Mouse (Mus musculus) lung, embryonic 14.5 days (tissue): ENCODE measurements at regions not wholly inside any gene's neighbourhood (a gene's known extent, or its start where the extent isn't known, plus 50 kb on each side); places are given as distances from the start of the nearest gene placed in this dataset.
A peak's percentile ranks its signal among the peaks of the same experiment; 100 is the strongest.

Experiments used
- ATAC-seq: fragments of 200-750 bp; cut with Nextera tagmentation; 2 replicates; pipeline ENCODE4 v1.8.0; 2017; ENCODE audit warnings: mild to moderate bottlenecking, moderate TSS enrichment, moderate library complexity; ENCODE audit not compliant: insufficient read depth
- DNase-seq: peaks from one replicate; pipeline ENCODE4 v3.0.0-alpha.2; 2015
- H3K27ac ChIP-seq: fragments of 300-500 bp; sonication (generic); 2 replicates; pipeline ENCODE4 v1.5.1; 2014; ENCODE audit warnings: low read depth, mild to moderate bottlenecking, moderate library complexity
- H3K27me3 ChIP-seq: fragments of 300-500 bp; sonication (generic); 2 replicates; pipeline ENCODE4 v1.6.1; 2014; ENCODE audit warnings: low read length, control low read depth; ENCODE audit not compliant: insufficient read depth
- H3K36me3 ChIP-seq: fragments of 300-500 bp; sonication (generic); 2 replicates; pipeline ENCODE4 v1.6.1; 2014; ENCODE audit warnings: control low read depth; ENCODE audit not compliant: insufficient read depth
- H3K4me1 ChIP-seq: fragments of 300-500 bp; sonication (generic); 2 replicates; pipeline ENCODE4 v1.6.1; 2014; ENCODE audit warnings: antibody characterized with exemption, control low read depth; ENCODE audit not compliant: insufficient read depth
- H3K4me2 ChIP-seq: fragments of 300-500 bp; sonication (generic); 2 replicates; pipeline ENCODE4 v1.6.1; 2014; ENCODE audit warnings: mild to moderate bottlenecking
- H3K4me3 ChIP-seq: fragments of 300-500 bp; sonication (generic); 2 replicates; pipeline ENCODE4 v1.5.1; 2014; ENCODE audit warnings: low read depth, low read length
- H3K9ac ChIP-seq: fragments of 300-500 bp; sonication (generic); 2 replicates; pipeline ENCODE4 v1.6.1; 2014
- H3K9me3 ChIP-seq: fragments of 300-500 bp; sonication (generic); 2 replicates; pipeline ENCODE4 v1.6.1; 2016; ENCODE audit warnings: low read depth, low read length, control low read depth
- CTCF ChIP-seq: IDR thresholded peaks from 2 replicates; pipeline ENCODE4 v1.5.1; 2016; ENCODE audit warnings: antibody characterized with exemption, low read depth
- WGBS: fragments of 180-500 bp; shearing (Covaris S2); extraction: QIAGEN DNeasy Blood & Tissue Kit; methylation state at CpG from one replicate; pipeline ENCODE4 v1.1.7; 2014; 5-methylcytosine and 5-hydroxymethylcytosine counted together

DNA sequence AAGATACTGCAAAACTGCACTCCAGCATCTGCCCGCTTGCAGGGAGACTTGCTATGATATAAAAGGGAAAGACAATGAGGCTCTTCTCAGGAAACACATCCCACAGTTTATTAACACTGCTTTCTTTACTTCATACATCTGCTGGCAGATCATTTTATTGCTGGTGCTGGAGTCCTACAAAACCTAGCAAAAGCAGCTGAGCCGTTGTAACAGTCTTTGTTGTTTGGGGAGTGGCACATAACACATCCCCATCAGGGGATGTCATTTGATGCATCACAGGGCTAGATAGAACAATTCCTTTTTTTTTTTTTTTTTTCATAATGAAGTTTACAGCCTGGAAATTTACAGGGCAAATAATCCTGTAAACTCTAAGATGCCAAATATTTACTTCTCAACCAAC is 742.2 kb downstream of the Epha4 start:
- TF ChIP-seq CTCF = no peak
- H3K4me3 ChIP-seq = no peak overlapping the region
- no peaks in the 10 kb centered on the region for H3K9me3 ChIP-seq
- H3K4me2 ChIP-seq = no peak overlapping the region
- no peak overlapping the region for H3K9ac ChIP-seq
- 51% methylated on average over 2 of the region's 2 CpGs for WGBS
- H3K36me3 ChIP-seq = no peaks in the 10 kb centered on the region
- ATAC-seq (peak; percentile 87), DNase-seq (peak; percentile 81)
- no peaks in the 10 kb centered on the region for H3K4me1 ChIP-seq
- no peak overlapping the region for H3K27ac ChIP-seq
- no peaks in the 10 kb centered on the region for H3K27me3 ChIP-seq

DNA sequence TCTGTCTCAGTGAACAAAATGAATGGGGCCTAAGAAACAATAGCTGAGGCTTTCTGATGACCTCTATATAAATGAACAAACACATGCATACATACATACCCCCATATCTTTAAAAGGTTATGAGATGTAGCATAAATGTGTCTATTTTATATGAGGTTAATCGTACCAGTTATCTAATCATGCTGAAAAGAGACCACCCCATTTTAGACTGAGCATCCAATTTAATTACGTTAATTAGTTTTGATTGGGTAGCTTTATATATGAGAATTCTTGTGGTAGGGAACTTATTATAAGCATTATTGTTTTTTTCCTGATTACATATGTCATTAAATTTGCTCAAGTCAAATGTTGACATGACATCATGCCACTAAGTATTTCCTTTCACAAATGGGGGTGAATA is 728.0 kb downstream of the Epha4 start:
- Histone ChIP-seq H3K27ac (no peak overlapping the region), H3K9me3 (no peaks in the 10 kb centered on the region), H3K4me3 (no peak overlapping the region), H3K4me2 (no peak overlapping the region), H3K9ac (no peak overlapping the region), H3K36me3 (no peaks in the 10 kb centered on the region), H3K4me1 (no peaks in the 10 kb centered on the region), H3K27me3 (no peaks in the 10 kb centered on the region)
- TF ChIP-seq CTCF = no peak
- 93% methylated on average over 2 of the region's 2 CpGs for WGBS
- DNase-seq (no peak), ATAC-seq (no peak)

DNA sequence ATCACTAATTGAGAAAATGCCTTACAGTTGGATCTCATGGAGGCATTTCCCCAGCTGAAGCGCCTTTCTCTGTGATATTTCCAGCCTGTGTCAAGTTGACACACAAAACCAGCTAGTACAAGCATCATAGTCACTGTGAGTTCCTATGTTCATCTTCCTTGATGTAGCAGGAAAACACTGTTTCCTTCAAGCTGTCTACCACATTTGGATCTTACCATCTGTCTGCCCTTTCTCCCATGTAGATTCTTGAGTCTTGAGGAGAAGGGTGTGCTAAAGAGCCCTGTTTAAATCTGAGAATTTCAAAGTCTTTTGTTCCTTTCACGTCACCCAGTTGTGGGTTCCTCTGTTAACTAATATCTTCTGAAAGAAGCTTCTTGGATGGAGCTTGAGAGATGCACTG is 721.5 kb downstream of the Epha4 start:
- no peak overlapping the region for H3K27ac ChIP-seq
- H3K9ac ChIP-seq = no peak overlapping the region
- DNase-seq (no peak), ATAC-seq (no peak)
- no peak overlapping the region for H3K4me2 ChIP-seq
- no peaks in the 10 kb centered on the region for H3K4me1 ChIP-seq
- TF ChIP-seq CTCF = no peak
- H3K9me3 ChIP-seq = no peaks in the 10 kb centered on the region
- no peaks in the 10 kb centered on the region for H3K36me3 ChIP-seq
- H3K27me3 ChIP-seq = no peaks in the 10 kb centered on the region
- 84% methylated on average over 2 of the region's 2 CpGs for WGBS
- H3K4me3 ChIP-seq = no peak overlapping the region

DNA sequence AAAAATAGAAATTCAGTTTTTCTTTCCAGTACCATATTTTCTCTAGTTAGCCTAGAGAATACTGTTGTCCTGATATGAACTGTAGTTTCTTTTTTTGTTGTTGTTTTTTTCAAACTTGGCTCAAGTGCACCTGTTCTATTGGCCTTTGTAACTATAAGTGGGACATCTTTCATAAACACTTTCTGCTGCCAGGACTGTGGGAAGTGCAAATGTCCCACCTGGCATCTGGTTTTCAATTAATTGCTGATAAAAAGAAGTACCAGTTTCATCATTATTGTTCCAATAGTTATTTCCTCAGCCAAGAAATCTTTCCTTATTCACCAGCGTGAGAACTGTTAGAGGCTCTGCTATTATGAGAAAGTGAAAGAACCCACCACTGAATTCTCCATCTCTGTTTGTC is 695.0 kb downstream of the Epha4 start:
- Histone ChIP-seq H3K4me1 (no peaks in the 10 kb centered on the region), H3K4me2 (no peak overlapping the region), H3K4me3 (no peak overlapping the region), H3K36me3 (no peaks in the 10 kb centered on the region), H3K27ac (no peak overlapping the region), H3K9me3 (no peaks in the 10 kb centered on the region), H3K9ac (no peak overlapping the region), H3K27me3 (no peaks in the 10 kb centered on the region)
- ATAC-seq (no peak), DNase-seq (no peak)
- TF ChIP-seq CTCF = no peak
- 79% methylated on average over 1 of the region's 1 CpGs for WGBS

DNA sequence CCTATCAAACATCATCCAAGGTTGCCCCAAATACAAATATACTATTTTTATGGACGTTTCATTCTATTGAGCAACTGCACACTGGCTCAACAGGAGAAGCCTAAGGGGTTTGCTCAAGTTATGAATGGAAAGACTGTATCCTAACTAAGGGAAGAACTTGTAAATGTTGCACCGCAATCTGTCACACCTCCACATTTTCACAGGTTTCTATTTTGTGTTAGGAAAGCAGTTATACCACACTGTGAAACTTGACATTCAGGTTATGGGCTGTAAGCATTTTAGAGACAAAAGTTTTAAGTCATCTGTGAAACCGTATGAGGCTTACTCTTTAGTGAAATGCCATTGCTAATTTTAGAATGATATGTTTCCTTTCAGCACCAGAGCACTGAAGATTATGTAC is 693.3 kb downstream of the Epha4 start:
- Histone ChIP-seq H3K9ac (no peak overlapping the region), H3K27me3 (no peaks in the 10 kb centered on the region), H3K4me1 (no peaks in the 10 kb centered on the region), H3K4me3 (no peak overlapping the region), H3K27ac (no peak overlapping the region), H3K4me2 (no peak overlapping the region), H3K9me3 (no peaks in the 10 kb centered on the region), H3K36me3 (no peaks in the 10 kb centered on the region)
- DNase-seq (no peak), ATAC-seq (no peak)
- TF ChIP-seq CTCF = no peak
- WGBS = 73% methylated on average over 3 of the region's 3 CpGs

DNA sequence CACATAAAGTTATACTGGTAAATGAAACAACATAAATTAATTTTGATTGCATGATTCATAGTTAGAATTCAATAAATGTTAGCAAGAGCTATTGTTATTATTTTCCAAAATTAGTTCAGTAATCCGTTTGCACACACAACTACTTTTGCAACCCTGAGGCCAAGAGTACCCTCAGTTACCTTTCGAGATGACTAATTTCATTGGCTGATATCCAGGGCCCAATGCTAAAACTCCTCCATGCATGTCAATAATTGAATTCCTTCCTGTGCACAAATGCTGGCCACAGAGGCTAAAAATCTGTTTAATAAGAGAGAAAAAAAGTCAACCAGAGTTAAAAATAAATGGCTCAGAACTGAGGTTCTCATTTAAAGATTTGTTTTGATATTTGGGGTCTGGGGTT is 685.2 kb downstream of the Epha4 start:
- Histone ChIP-seq H3K9me3 (no peaks in the 10 kb centered on the region), H3K9ac (no peak overlapping the region), H3K4me2 (no peak overlapping the region), H3K4me3 (no peak overlapping the region), H3K4me1 (no peaks in the 10 kb centered on the region), H3K27ac (no peak overlapping the region), H3K27me3 (no peaks in the 10 kb centered on the region), H3K36me3 (no peaks in the 10 kb centered on the region)
- no peak for DNase-seq
- ATAC-seq = no peak
- TF ChIP-seq CTCF = no peak
- WGBS = 67% methylated on average over 2 of the region's 2 CpGs

DNA sequence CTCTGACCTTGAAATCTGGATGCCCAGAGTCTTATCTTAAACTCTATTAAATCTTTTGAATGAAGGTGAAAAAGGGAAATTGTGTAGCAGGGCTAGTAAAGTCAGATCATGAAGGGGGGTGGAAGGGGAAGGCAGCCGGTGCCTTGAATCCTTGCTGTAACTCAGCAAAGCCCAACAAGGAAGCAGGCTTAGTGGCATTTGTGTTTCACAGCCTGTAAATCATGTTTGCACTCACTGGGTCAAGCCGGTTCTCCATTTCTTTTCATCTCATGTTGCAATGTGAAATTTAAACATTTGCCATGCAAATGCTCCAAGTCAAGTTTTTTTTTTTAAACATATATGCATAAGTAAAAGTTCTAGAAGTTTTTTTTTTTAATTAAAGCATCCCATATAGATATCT is 682.6 kb downstream of the Epha4 start:
- no peaks in the 10 kb centered on the region for H3K4me1 ChIP-seq
- WGBS = 6% methylated on average over 2 of the region's 2 CpGs
- H3K9ac ChIP-seq = no peak overlapping the region
- no peaks in the 10 kb centered on the region for H3K27me3 ChIP-seq
- no peaks in the 10 kb centered on the region for H3K9me3 ChIP-seq
- no peaks in the 10 kb centered on the region for H3K36me3 ChIP-seq
- TF ChIP-seq CTCF = no peak
- H3K27ac ChIP-seq = no peak overlapping the region
- peak; percentile 82 for DNase-seq
- no peak overlapping the region for H3K4me2 ChIP-seq
- H3K4me3 ChIP-seq = no peak overlapping the region
- no peak for ATAC-seq

DNA sequence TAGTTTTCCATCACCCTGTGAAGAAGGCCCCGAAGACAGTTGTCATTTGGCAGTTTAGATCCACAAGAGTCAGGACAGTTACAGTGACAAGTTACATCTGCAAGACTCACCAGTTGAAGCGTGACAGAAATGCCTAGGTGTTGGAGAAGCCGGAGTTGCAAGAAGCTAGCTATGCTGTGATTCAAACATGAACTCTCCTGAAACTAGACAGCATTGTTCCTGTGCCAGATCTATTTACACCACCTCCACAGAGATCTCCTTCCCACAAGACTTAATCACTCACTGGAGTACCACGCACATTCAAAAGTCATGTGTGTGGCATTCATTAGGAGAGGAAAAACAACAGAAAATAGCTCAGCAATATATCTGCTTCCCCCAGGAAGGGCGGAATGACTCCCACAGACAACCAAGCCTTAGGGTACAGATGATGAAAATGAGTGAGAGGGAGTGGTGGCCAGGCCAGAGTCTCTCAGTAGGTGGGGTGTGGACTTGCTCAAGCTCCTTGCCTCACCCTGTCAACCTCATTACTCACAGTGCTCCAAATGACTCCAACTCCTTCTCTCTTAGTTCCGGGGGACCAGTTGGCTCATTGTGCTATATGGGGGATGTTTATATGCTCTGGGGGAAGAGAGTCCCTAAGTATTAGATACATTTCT is 679.7 kb downstream of the Epha4 start:
- Histone ChIP-seq H3K27me3 (no peaks in the 10 kb centered on the region), H3K9me3 (no peaks in the 10 kb centered on the region), H3K27ac (no peak overlapping the region), H3K4me3 (no peak overlapping the region), H3K36me3 (no peaks in the 10 kb centered on the region), H3K4me2 (no peak overlapping the region), H3K9ac (no peak overlapping the region), H3K4me1 (no peaks in the 10 kb centered on the region)
- DNase-seq (no peak), ATAC-seq (no peak)
- no peak for TF ChIP-seq CTCF
- WGBS = 63% methylated on average over 6 of the region's 6 CpGs
